Mouse (Mus musculus) lung, postnatal 10 days (tissue): ENCODE data around the gene Gm5148.

Experiments used
- DNase-seq: peaks from one replicate; pipeline ENCODE4 v3.0.0; 2021

Gm5148 gene

GRCm38 (mm10) chr3:37686219-37686618, 38.1 kb downstream of the Gm5148 start:
- DNase-seq = no peak

DNA sequence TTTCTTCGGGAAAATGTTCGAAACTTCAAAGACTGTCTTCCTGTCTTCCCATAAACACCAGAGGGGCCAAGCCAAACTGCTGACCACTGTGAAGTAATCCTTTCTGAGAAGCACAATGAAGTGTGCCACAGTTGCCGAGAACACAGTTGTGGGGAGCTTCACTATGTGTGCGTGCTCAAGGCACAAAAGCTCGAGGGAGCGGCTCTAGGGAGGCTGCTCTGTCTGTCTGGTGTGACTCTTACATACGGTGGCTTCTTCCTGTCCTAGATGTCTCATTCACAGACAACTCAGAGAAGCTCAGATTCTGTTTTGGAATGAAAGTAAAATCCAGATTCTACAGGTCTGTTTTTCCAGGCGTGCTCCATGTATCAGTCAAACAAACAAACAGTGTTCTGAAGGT, 48.0 kb downstream of the Gm5148 start:
- DNase-seq = no peak

- no peak for DNase-seq
Observed at GRCm38 (mm10) chr3:37675056-37675525, 49.2 kb downstream of the Gm5148 start.

DNA sequence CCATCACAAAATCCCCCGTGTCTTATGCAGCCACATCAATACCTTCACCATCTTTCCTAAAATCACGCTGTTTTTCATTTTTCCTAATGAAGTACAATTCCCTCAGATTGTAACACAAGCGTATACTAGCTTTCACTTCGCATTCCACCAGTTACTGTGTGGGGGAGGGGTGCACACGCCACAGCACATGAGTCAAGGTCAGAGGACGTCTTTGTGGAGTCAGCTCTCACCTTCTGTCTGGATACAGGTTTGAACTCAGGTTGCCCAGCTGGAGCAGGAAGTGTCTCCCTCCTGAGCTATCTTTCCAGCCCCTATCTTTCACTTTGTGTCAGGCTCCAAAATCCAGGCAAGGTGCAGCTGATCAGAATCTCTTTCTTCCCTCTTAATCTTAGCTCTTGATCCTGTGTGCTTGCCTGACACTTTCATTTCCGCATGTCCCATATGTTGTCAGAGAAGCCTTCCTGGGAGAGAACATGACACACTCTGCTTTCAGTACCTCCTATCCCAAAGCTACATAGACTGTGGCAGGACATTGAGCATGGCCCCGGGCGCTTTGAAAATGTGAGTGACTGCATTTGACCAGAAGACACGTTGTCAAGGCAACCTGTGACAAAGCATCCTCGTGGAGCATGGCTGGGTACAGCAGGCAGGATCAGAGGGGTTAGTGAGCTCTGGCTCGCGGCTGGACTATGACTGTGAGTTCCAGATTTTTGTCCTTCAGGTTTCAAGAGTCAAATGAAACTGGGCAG, 50.6 kb downstream of the Gm5148 start:
- no peak for DNase-seq

DNA sequence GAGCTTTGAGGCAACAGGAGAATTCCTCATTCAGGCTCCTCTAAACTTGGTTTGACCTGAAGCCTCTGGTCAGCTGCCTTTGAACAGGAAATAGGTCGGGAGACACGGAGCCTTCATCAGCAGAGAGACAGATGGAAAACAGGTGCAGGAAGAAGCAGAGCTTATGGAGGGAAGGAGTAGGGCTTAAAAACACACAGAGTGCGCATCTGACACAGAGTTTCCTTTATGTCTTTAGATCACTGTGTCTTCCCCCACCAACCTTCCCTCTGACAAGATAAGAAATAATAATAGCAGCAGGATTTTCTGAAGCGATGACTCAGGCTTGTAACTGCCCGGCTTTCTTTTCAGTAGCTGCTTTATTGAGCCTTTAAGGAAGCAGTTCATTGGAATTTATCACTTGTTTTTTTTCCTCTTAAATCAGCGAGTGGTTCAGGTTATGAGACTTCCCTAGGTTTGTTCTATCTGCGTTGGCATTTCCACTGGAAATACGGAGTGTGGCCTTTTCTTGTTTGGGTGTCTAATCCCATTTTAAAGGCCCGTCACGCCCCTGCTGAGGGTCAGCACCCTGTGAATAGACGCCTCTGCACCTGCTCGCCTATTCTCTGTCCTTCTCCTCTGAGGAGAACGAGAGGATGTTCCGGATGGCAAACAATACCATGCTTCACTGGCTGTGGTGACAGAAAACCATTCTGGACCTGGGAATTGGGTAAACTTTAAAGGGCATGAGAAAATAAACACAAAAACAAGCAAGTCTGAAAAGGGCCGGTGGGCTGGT, 51.8 kb downstream of the Gm5148 start:
- DNase-seq = no peak

DNA sequence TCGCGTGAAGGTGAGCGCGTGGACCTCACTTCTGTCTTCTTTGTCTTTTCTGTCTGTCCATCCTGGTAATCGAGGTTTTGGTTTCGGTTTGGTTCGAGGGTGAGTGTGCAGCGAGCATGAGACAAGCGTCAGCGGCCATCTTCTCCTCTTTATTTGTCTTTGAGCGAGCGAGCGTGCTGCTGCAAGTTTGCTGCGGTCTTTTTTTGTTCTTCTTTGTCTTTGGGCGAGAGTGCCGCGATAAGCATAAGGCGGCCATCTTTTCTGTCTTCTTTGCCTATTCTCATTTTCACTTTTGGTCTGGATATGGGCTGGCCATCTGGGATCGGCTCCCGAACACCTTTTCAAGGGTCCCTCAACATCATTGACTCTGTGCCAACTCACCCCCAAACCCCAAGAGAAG, 55.2 kb downstream of the Gm5148 start:
- DNase-seq = no peak

GRCm38 (mm10) chr3:37668652-37669051, 55.6 kb downstream of the Gm5148 start:
- DNase-seq = no peak

GRCm38 (mm10) chr3:37667736-37668135, 56.6 kb downstream of the Gm5148 start:
- DNase-seq = no peak

DNA sequence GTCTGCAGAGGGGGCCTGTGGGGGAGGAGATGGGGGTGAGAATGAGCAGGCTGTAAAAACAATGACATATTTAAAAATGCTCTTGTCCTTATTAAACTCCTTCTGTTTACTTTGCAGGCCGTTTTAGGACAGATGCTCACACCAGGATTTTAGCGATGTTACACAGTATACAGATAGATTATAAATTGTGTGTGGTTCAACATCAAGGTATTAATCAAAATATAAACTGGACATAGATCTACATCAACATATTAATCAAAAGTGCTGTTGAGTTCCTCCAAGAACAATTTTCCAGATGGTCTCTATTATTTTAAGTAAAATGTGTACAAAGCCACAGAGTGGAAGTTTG, 57.2 kb downstream of the Gm5148 start:
- no peak for DNase-seq

DNA sequence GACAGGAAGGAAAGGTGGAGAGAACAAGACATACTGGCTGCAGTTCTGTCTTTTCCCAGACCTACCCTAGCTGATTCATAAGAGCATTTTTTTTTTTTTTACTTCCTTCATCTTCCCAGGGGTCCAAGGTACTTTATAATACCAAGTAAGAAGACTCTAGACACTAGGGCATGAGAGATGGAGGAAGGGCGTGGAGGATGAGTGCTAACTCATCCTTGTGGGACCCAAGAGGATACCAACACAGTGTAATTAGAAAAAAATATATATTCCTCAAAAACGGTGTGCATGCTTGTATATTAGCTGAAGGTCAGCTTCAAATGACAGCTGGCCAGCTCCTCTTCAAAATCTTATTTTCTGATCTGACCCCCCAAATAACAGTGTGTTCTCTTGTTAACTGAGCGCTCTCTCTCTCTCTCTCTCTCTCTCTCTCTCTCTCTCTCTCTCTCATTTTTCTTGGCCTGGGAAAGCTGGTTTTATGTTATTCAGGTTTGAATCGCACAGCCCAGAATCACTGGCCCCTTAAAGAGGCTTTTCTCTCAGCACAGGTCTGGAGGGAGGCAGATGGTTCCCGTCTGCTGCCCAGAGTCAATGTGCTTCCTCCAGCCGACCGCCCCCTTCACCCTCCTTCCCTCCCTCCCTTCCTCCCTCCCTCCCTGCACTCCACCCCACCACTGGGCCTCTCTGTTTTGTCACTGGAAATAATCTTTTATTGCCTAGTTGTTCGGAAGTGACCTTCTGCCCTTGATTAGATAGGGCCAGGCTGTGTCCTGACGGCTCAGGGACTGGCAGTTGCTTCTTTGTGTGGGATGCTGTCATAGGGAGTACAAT, 57.8 kb downstream of the Gm5148 start:
- DNase-seq = peak; percentile 68
